Mouse (Mus musculus): ENCODE measurements around the gene Fam170b.

Fam170b gene

GRCm38 (mm10) chr14:32833847-32834246 lies at the start of gene Fam170b:
TSS of gene Fam170b (plus strand) at chr14:32833962.
- in situ Hi-C loops (cut with MboI, MseI) = no loop called here

GRCm38 (mm10) chr14:32784130-32784747 lies 49.5 kb upstream of the Fam170b start:
- in situ Hi-C loops (cut with MboI, MseI) = no loop called here

GRCm38 (mm10) chr14:32784748-32785134 lies 49.0 kb upstream of the Fam170b start:
- in situ Hi-C loops (cut with MboI, MseI) = no loop called here

- in situ Hi-C loops (cut with MboI, MseI) = no loop called here
Measured at GRCm38 (mm10) chr14:32785556-32786130, 48.1 kb upstream of the Fam170b start, which contains the start of gene Tmem273. TSS of gene Tmem273 (plus strand) at chr14:32785963.

GRCm38 (mm10) chr14:32787691-32788090 lies 46.1 kb upstream of the Fam170b start:
- in situ Hi-C loops (cut with MboI, MseI) = no loop called here

- in situ Hi-C loops (cut with MboI, MseI) = no loop called here
Measured at GRCm38 (mm10) chr14:32796375-32796774, 37.4 kb upstream of the Fam170b start.

GRCm38 (mm10) chr14:32797803-32798202 lies 36.0 kb upstream of the Fam170b start:
- in situ Hi-C loops (cut with MboI, MseI) = no loop called here

- in situ Hi-C loops (cut with MboI, MseI) = no loop called here
Measured at GRCm38 (mm10) chr14:32798355-32798754, 35.4 kb upstream of the Fam170b start.

- in situ Hi-C loops (cut with MboI, MseI) = no loop called here
Measured at GRCm38 (mm10) chr14:32800048-32800447, 33.7 kb upstream of the Fam170b start.

- in situ Hi-C loops (cut with MboI, MseI) = no loop called here
Measured at GRCm38 (mm10) chr14:32801016-32801661, 32.6 kb upstream of the Fam170b start.

GRCm38 (mm10) chr14:32801662-32802024 lies 32.1 kb upstream of the Fam170b start:
- in situ Hi-C loops (cut with MboI, MseI) = no loop called here

- in situ Hi-C loops (cut with MboI, MseI) = no loop called here
Measured at GRCm38 (mm10) chr14:32810111-32810510, 23.7 kb upstream of the Fam170b start.

- in situ Hi-C loops (cut with MboI, MseI) = no loop called here
Measured at GRCm38 (mm10) chr14:32812429-32812828, 21.3 kb upstream of the Fam170b start.

- in situ Hi-C loops (cut with MboI, MseI) = no loop called here
Measured at GRCm38 (mm10) chr14:32814961-32815360, 18.8 kb upstream of the Fam170b start.

- in situ Hi-C loops (cut with MboI, MseI) = no loop called here
Measured at GRCm38 (mm10) chr14:32816533-32816932, 17.2 kb upstream of the Fam170b start.

- in situ Hi-C loops (cut with MboI, MseI) = no loop called here
Measured at GRCm38 (mm10) chr14:32817258-32817657, 16.5 kb upstream of the Fam170b start.

- in situ Hi-C loops (cut with MboI, MseI) = no loop called here
Measured at GRCm38 (mm10) chr14:32819297-32819696, 14.5 kb upstream of the Fam170b start.

GRCm38 (mm10) chr14:32822812-32823211 lies 10.9 kb upstream of the Fam170b start:
- in situ Hi-C loops (cut with MboI, MseI) = no loop called here

- in situ Hi-C loops (cut with MboI, MseI) = no loop called here
Measured at GRCm38 (mm10) chr14:32823861-32824260, 9.9 kb upstream of the Fam170b start.

GRCm38 (mm10) chr14:32824267-32825150 lies 9.3 kb upstream of the Fam170b start:
- in situ Hi-C loops (cut with MboI, MseI) = no loop called here

- in situ Hi-C loops (cut with MboI, MseI) = no loop called here
Measured at GRCm38 (mm10) chr14:32825426-32826032, 8.2 kb upstream of the Fam170b start.

- in situ Hi-C loops (cut with MboI, MseI) = no loop called here
Measured at GRCm38 (mm10) chr14:32827165-32827564, 6.6 kb upstream of the Fam170b start.

Data from T-helper 2 cell (primary cell).